Mouse (Mus musculus) kidney, embryonic 14.5 days (tissue): ENCODE results near the gene Znfx1. TPM values are rescaled to one million over a fixed set of nuclear protein-coding genes. Genes with fewer than 3 reads are reported as not detected.
A peak's percentile ranks its signal among the peaks of the same experiment; 100 is the strongest.

Source experiments
- ATAC-seq: fragments of 200-750 bp; cut with Nextera tagmentation; 2 replicates; pipeline ENCODE4 v1.8.0; 2017; ENCODE audit warnings: moderate number of reproducible peaks, mild to moderate bottlenecking, moderate TSS enrichment, moderate library complexity; ENCODE audit not compliant: low FRiP score, low TSS enrichment
- H3K27ac ChIP-seq: fragments of 300-500 bp; sonication (generic); 2 replicates; pipeline ENCODE4 v1.5.1; 2014; ENCODE audit warnings: low read depth, mild to moderate bottlenecking, low read length, moderate library complexity, mixed read lengths
- H3K27me3 ChIP-seq: fragments of 300-500 bp; sonication (generic); 2 replicates; pipeline ENCODE4 v1.6.1; 2014; ENCODE audit warnings: mild to moderate bottlenecking, low read length; ENCODE audit not compliant: control insufficient read depth, insufficient read depth
- H3K36me3 ChIP-seq: fragments of 300-500 bp; sonication (generic); 2 replicates; pipeline ENCODE4 v1.6.1; 2014; ENCODE audit warnings: low read length, mixed read lengths; ENCODE audit not compliant: control insufficient read depth, insufficient read depth
- H3K4me1 ChIP-seq: fragments of 300-500 bp; sonication (generic); 2 replicates; pipeline ENCODE4 v1.6.1; 2014; ENCODE audit warnings: low read length, mixed read lengths; ENCODE audit not compliant: control insufficient read depth, insufficient read depth
- H3K4me2 ChIP-seq: fragments of 300-500 bp; sonication (generic); replicated peaks from 2 replicates; pipeline ENCODE4 v1.6.1; 2014; ENCODE audit warnings: low read depth, mild to moderate bottlenecking, low read length
- H3K4me3 ChIP-seq: fragments of 300-500 bp; sonication (generic); 2 replicates; pipeline ENCODE4 v1.5.1; 2014; ENCODE audit warnings: mild to moderate bottlenecking, low read length
- H3K9ac ChIP-seq: fragments of 300-500 bp; sonication (generic); 2 replicates; pipeline ENCODE4 v1.6.1; 2014; ENCODE audit warnings: low read depth, mild to moderate bottlenecking, low read length, moderate library complexity
- H3K9me3 ChIP-seq: fragments of 300-500 bp; sonication (generic); 2 replicates; pipeline ENCODE4 v1.6.1; 2016; ENCODE audit warnings: low read length; ENCODE audit not compliant: control insufficient read depth
- WGBS: fragments of 180-500 bp; shearing (Covaris S2); extraction: QIAGEN DNeasy Blood & Tissue Kit; methylation state at CpG from one replicate; pipeline ENCODE4 v1.1.7; 2014; 5-methylcytosine and 5-hydroxymethylcytosine counted together
- polyA plus RNA-seq: library from polyadenylated mRNA; unstranded; fragments of >200 nt; fragmentation: Nextera tagmentation; extraction: Ambion mirVana; gene quantifications from 2 replicates; pipeline ENCODE4 v1.2.1, GENCODE M21; 2014

Znfx1 gene
- 4.3 and 10.5 TPM in 2 replicates for polyA plus RNA-seq

DNA sequence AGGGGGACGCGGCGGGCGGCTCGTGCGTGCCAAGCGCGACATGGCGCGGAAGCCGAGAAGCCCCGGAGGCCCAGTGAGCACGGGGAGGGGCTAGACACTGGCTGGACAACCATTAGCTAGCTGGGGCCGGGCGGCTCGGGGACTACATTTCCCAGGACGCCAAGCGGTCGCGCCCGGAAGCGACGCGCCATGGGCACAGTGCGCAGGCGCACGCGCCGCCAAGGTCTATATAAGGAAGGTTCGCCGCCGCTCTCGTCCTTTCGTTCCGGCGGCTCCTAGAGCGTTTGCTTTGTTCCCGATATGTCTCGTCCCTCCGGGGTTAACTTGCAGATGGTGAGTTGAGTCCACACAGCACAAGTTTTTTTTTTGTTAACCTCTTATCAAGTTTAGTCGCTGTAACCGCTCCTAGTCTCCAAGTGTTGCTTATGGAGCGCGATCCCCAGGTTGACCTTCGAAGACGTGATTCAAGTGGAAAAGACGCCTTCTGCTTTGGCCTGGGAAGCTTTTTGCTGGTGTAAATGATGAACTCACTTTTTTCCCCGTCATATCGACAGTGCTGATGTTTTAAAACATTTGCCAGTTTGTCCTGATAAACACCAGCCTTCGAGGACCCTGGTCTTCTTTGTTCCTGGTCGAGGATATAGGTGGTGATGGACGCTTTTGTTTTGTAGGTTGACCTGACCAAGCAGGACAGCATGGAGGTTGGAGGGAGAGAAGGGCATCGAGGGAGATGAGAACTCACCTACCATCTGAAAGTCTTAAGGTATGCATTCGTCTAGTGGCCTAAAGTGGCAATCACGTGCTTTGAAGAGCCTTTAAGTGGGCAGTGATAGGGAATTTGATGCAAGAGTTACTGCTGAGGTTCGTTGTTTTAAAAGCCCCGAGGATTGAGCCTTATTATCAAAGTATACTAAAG is at the start of gene Znfx1:
Znfx1 (minus strand) TSS at position 51 of the 916 bp plus-strand sequence.
- WGBS = under 1% methylated on average over 49 of the region's 57 CpGs
- H3K9me3 ChIP-seq = no peaks in the 10 kb centered on the region
- peak within 1 kb of the TSS; percentile 91 for H3K27ac ChIP-seq
- H3K9ac ChIP-seq = peak within 1 kb of the TSS; percentile 81
- peak within 1 kb of the TSS; percentile 87 for H3K4me2 ChIP-seq
- peak; percentile 93 for ATAC-seq
- H3K4me3 ChIP-seq = peak within 1 kb of the TSS; percentile 85
- H3K36me3 ChIP-seq = peaks cover 26% of the 10 kb centered on the region
- no peaks in the 10 kb centered on the region for H3K27me3 ChIP-seq
- H3K4me1 ChIP-seq = peaks cover 25% of the 10 kb centered on the region

DNA sequence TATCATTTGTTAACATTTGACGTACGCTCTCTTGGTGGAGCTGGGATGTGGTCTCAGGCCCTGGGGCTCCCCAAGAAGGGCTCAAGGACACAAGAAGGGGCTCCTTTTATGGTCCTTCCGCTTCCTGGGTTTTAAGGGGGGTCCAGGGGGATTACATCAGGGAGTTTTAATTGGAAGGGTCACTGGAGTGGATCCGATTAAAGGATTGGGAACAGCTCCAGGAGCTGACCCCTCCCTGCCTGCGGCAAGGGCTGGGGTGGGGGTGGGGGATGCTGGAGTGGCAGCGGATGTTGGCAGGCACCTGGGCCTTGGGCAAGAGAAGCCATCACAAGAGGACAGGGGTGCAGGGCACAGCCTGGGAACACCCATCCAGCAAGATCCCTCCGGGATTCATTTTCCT is 49.4 kb upstream of the Znfx1 start:
- WGBS = 57% methylated on average over 7 of the region's 7 CpGs
- H3K4me2 ChIP-seq = no peak overlapping the region
- H3K9ac ChIP-seq = no peak overlapping the region
- H3K27me3 ChIP-seq = no peaks in the 10 kb centered on the region
- no peak overlapping the region for H3K4me3 ChIP-seq
- H3K9me3 ChIP-seq = no peaks in the 10 kb centered on the region
- H3K27ac ChIP-seq = no peak overlapping the region
- no peak; the same call in 1 of the 2 replicates for ATAC-seq
- H3K4me1 ChIP-seq = no peaks in the 10 kb centered on the region
- no peaks in the 10 kb centered on the region for H3K36me3 ChIP-seq

DNA sequence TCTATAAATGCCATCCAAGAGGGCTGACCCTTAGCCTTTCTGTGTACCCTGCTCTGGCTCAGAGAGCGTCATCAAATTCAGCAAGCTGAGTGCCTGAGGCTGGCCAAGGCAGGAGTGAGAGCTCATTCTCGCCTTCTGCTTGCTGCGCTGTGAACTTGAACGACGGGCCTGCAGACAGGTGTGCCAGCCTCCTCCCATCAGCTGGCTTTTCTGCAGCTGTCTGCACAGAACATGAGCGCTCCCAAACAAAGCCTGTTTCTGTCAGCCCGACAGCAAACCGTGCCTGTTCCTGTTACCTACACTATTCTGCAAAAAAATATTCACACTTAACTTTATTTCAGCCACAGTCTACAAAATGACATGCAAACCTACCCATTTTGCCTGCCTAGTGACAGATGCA is 46.7 kb upstream of the Znfx1 start:
- no peak for ATAC-seq
- no peak overlapping the region for H3K4me3 ChIP-seq
- no peaks in the 10 kb centered on the region for H3K9me3 ChIP-seq
- H3K27me3 ChIP-seq = no peaks in the 10 kb centered on the region
- WGBS = 82% methylated on average over 8 of the region's 8 CpGs
- no peak overlapping the region for H3K9ac ChIP-seq
- 0 out of 2 replicates have a peak, but pooled peaks cover 2% of the 10 kb centered on the region for H3K36me3 ChIP-seq
- no peak overlapping the region for H3K4me2 ChIP-seq
- H3K4me1 ChIP-seq = no peaks in the 10 kb centered on the region
- H3K27ac ChIP-seq = no peak overlapping the region

DNA sequence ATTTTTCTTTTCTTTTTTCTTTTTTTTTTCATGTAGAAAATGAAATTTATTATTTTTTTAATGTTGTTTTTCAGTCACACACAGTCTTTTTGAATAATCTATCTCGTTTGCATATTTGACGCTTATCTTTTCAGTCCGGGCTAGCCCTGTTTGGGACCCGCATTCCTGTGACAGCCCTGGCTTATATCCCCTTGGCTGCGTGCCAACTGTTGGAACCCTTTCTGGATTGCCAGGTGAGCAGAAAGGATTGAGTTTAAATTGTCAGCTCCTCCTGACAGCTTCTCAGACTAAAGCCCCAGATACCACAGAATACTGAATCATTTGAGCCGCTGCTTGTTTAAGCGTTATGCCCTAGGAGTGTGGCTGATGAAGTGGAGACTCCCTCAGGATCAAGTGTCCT is 40.7 kb upstream of the Znfx1 start:
- no peaks in the 10 kb centered on the region for H3K27me3 ChIP-seq

DNA sequence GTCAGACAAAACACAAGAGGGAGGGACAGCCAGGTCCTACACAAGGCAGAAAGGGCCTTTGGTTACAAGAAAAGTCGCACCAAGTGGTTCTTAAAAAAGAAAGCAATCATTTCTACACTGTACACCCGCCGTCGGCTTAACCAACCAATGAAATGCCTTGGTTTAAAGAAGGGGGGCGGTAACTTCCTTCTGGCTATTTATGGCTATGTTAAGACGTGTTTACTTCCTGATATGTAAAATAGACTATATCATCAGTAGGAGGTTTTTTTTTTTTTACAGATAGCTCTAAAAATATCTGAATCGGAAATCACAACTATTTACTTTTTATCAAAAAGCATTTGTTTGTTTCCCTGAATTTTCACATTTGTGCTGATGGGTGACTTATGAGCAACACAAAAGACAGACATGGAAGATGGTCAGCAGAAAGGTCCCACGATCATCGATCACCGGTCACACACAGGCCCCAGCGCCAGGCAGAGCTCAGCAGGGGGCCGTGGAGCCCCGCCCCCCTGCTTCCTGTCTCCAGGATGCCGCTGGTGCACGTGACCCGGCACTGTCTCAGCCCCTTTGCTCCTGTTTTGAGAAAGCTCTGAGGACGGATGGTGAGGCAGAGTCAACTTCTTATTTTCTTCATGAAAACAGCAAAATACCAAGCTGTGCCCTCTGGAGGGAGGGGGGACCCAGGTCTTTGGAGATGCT is 39.1 kb upstream of the Znfx1 start:
- 76% methylated on average over 17 of the region's 17 CpGs for WGBS
- Histone ChIP-seq H3K36me3 (0 out of 2 replicates have a peak, but pooled peaks cover 2% of the 10 kb centered on the region), H3K9ac (no peak overlapping the region), H3K4me2 (no peak overlapping the region), H3K9me3 (no peaks in the 10 kb centered on the region), H3K27ac (no peak overlapping the region), H3K4me3 (no peak overlapping the region), H3K4me1 (no peaks in the 10 kb centered on the region), H3K27me3 (no peaks in the 10 kb centered on the region)
- ATAC-seq = no peak

More for the DNA sequence above, 40.7 kb upstream of the Znfx1 start:
- Histone ChIP-seq H3K9me3 (no peaks in the 10 kb centered on the region), H3K9ac (no peak overlapping the region), H3K4me2 (no peak overlapping the region), H3K4me1 (no peaks in the 10 kb centered on the region), H3K27ac (no peak overlapping the region), H3K36me3 (0 out of 2 replicates have a peak, but pooled peaks cover 2% of the 10 kb centered on the region), H3K4me3 (no peak overlapping the region)
- WGBS = 72% methylated on average over 7 of the region's 7 CpGs
- no peak for ATAC-seq

DNA sequence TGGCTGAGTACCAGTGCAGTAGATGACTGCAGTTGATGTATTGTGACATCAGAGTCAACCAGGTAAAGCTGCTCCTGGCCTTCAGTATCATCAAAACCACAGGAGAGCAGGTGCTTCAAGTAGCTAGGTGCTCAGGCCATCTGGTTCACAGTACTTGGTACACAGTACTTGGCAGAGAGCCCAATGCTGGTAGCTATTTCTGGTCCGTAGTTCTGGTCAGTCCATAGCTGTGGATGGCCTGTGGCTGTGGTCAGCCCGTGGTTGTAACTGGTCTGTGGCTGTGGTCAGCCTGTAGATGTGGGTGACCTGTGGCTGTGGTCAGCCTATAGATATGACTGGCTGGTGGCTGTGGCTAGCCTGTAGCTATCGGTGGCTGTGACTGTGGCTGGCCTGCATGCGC is 31.9 kb upstream of the Znfx1 start:
- ATAC-seq = no peak
- Histone ChIP-seq H3K4me1 (no peaks in the 10 kb centered on the region), H3K27ac (no peak overlapping the region), H3K4me3 (no peak overlapping the region), H3K4me2 (no peak overlapping the region), H3K27me3 (no peaks in the 10 kb centered on the region), H3K9me3 (no peaks in the 10 kb centered on the region), H3K36me3 (no peaks in the 10 kb centered on the region), H3K9ac (no peak overlapping the region)
- 90% methylated on average over 4 of the region's 4 CpGs for WGBS

DNA sequence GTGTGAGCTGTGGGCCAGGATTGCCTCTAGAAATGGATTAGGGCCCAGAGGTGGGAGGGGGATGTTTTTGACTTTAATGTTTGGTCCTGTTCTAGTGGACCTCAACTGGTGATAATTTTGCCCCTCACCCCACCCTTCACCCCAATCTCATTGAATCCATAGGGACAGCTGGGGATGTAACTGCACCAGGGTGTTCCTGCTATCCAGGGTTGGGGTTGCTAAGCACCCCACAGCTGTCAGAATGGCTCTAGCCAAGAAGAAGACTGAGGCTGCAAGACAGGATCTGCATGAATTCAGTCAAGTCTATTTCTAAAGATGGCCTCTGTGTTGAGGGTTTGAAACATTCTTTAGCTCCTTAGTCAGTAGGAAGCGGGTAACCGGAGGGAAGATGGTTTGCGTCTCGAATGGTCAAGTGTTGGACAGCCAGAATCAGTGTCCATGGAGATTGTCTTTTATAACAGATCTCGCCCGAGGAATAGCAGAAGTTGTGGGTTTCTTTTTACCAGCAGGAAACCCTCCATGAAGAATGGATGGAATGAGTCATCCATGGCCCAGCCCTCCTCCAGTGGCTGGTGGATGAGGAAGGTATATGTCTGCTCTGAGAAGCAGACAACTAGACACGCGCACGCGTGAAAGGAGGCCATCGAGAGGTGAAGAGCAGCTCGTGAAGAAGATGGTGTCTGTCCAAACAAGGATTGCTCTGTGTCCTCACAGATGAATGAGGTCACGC is 30.5 kb upstream of the Znfx1 start:
- Histone ChIP-seq H3K4me3 (no peak overlapping the region), H3K4me1 (no peaks in the 10 kb centered on the region), H3K27ac (no peak overlapping the region), H3K36me3 (no peaks in the 10 kb centered on the region), H3K4me2 (no peak overlapping the region), H3K27me3 (no peaks in the 10 kb centered on the region), H3K9me3 (no peaks in the 10 kb centered on the region), H3K9ac (no peak overlapping the region)
- ATAC-seq = no peak
- 91% methylated on average over 13 of the region's 13 CpGs for WGBS

DNA sequence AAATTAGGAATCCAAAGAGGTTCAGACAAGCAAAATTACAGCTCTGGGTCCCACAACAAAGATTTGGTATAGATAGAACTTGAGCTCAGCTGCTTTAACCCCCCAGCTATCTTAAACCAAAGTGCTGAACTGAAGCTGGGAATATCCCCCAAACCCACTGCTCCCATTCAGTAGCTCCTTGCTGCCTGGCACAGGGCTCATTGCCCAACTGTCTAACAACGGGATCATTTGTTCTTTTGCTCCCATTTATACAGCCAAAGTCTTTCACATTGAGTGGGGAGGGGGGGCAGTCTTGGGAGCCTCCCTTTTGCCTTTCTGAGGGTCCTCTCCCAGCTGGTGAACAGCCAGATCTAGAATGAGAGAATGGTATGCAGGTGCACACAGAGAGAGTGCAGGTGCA is 27.5 kb upstream of the Znfx1 start:
- 93% methylated on average over 1 of the region's 1 CpGs for WGBS
- no peak overlapping the region for H3K9ac ChIP-seq

More for the DNA sequence above, 27.5 kb upstream of the Znfx1 start:
- H3K4me2 ChIP-seq = no peak overlapping the region
- ATAC-seq = no peak
- H3K4me1 ChIP-seq = peaks cover 5% of the 10 kb centered on the region; the same call in 1 of the 2 replicates
- no peaks in the 10 kb centered on the region for H3K27me3 ChIP-seq
- H3K4me3 ChIP-seq = no peak overlapping the region
- H3K9me3 ChIP-seq = no peaks in the 10 kb centered on the region
- no peaks in the 10 kb centered on the region for H3K36me3 ChIP-seq
- H3K27ac ChIP-seq = no peak overlapping the region
